Mouse (Mus musculus): ENCODE results near the gene Gm5767. TPM values are rescaled to one million over a fixed set of nuclear protein-coding genes. Genes with fewer than 3 reads are reported as not detected.
"Not testable (repeated sequence)": the region's sequence is repeated elsewhere in the genome, so short reads cannot be mapped to it uniquely, and the experiment has no call there.

Gm5767 gene
- total and polyA plus RNA-seq, 2 experiments from 2014 or later: not detected

DNA sequence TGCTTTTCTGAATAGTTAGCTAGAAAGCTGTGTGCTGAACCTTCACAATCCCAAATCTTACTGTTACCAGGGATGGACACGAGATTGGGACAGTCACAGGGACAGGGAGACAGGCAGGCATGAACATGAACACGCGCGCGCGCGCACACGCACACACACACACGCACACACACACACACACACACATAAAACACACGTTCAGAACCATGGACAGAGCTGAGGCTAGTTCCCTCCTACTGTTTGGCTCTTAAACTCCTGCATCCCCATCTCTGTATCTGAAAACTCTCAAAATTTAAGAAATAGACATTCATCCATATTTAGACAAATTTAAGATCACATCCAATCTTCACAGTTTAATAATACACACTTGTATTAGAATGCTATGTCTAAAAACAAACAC lies 37.2 kb downstream of the Gm5767 start:
- H3K4me1 ChIP-seq (ENCODE audit: insufficient read depth, low read length): 0 out of 2 replicates have a peak, but pooled peaks cover 2% of the 10 kb centered on the region
- no peak overlapping the region for H3K4me3 ChIP-seq (ENCODE audit: low read depth, low read length)
- DNase-seq (ENCODE audit: low spot score) (no peak), ATAC-seq (ENCODE audit: low FRiP score) (no peak)
- H3K27ac ChIP-seq (ENCODE audit: low read depth, low read length): no peak overlapping the region
- no peaks in the 10 kb centered on the region for H3K27me3 ChIP-seq (ENCODE audit: insufficient read depth, low read length)
- 94% methylated on average over 10 of the region's 10 CpGs for WGBS
- H3K9me3 ChIP-seq (ENCODE audit: low read length): no peaks in the 10 kb centered on the region
- no peak for TF ChIP-seq CTCF (IDR thresholded peaks at IDR 0.05)
- H3K36me3 ChIP-seq (ENCODE audit: insufficient read depth, low read length): no peaks in the 10 kb centered on the region
- H3K9ac ChIP-seq (replicated peaks; ENCODE audit: low read length, poor library complexity, severe bottlenecking): no peak overlapping the region
- no peak overlapping the region for H3K4me2 ChIP-seq (ENCODE audit: low read depth, low read length, poor library complexity, severe bottlenecking)

- no peaks in the 10 kb centered on the region for H3K36me3 ChIP-seq (ENCODE audit: insufficient read depth, low read length)
- DNase-seq (ENCODE audit: low spot score): no peak
- H3K4me3 ChIP-seq (ENCODE audit: low read depth, low read length): no peak overlapping the region
- H3K9me3 ChIP-seq (ENCODE audit: low read length): no peaks in the 10 kb centered on the region
- ATAC-seq (ENCODE audit: low FRiP score): no peak
- no peak for TF ChIP-seq CTCF (IDR thresholded peaks at IDR 0.05)
- H3K27me3 ChIP-seq (ENCODE audit: insufficient read depth, low read length): no peaks in the 10 kb centered on the region
- 96% methylated on average over 4 of the region's 4 CpGs for WGBS
- no peak overlapping the region for H3K4me2 ChIP-seq (ENCODE audit: low read depth, low read length, poor library complexity, severe bottlenecking)
- no peak overlapping the region for H3K27ac ChIP-seq (ENCODE audit: low read depth, low read length)
- H3K9ac ChIP-seq (replicated peaks; ENCODE audit: low read length, poor library complexity, severe bottlenecking): no peak overlapping the region
- H3K4me1 ChIP-seq (ENCODE audit: insufficient read depth, low read length): 0 out of 2 replicates have a peak, but pooled peaks cover 2% of the 10 kb centered on the region
These were observed 39.9 kb downstream of the Gm5767 start for GRCm38 (mm10) chr16:8720447-8720846.

GRCm38 (mm10) chr16:8724031-8724430 lies 43.5 kb downstream of the Gm5767 start:
- H3K9ac ChIP-seq (replicated peaks; ENCODE audit: low read length, poor library complexity, severe bottlenecking): no peak overlapping the region
- 0 out of 2 replicates have a peak, but pooled peaks cover 2% of the 10 kb centered on the region for H3K4me1 ChIP-seq (ENCODE audit: insufficient read depth, low read length)
- DNase-seq (ENCODE audit: low spot score): no peak
- no peak overlapping the region for H3K27ac ChIP-seq (ENCODE audit: low read depth, low read length)
- H3K27me3 ChIP-seq (ENCODE audit: insufficient read depth, low read length): no peaks in the 10 kb centered on the region
- TF ChIP-seq CTCF (IDR thresholded peaks at IDR 0.05): no peak
- no peaks in the 10 kb centered on the region for H3K36me3 ChIP-seq (ENCODE audit: insufficient read depth, low read length)
- H3K9me3 ChIP-seq (ENCODE audit: low read length): no peaks in the 10 kb centered on the region
- no peak for ATAC-seq (ENCODE audit: low FRiP score)
- H3K4me2 ChIP-seq (ENCODE audit: low read depth, low read length, poor library complexity, severe bottlenecking): no peak overlapping the region
- WGBS: 84% methylated on average over 3 of the region's 3 CpGs
- no peak overlapping the region for H3K4me3 ChIP-seq (ENCODE audit: low read depth, low read length)

GRCm38 (mm10) chr16:8725807-8726206 lies 45.2 kb downstream of the Gm5767 start:
- Histone ChIP-seq H3K4me3 (ENCODE audit: low read depth, low read length) (no peak overlapping the region), H3K4me1 (ENCODE audit: insufficient read depth, low read length) (no peaks in the 10 kb centered on the region), H3K4me2 (ENCODE audit: low read depth, low read length, poor library complexity, severe bottlenecking) (no peak overlapping the region), H3K27me3 (ENCODE audit: insufficient read depth, low read length) (no peaks in the 10 kb centered on the region), H3K27ac (ENCODE audit: low read depth, low read length) (no peak overlapping the region), H3K9ac (replicated peaks; ENCODE audit: low read length, poor library complexity, severe bottlenecking) (no peak overlapping the region), H3K9me3 (ENCODE audit: low read length) (no peaks in the 10 kb centered on the region), H3K36me3 (ENCODE audit: insufficient read depth, low read length) (no peaks in the 10 kb centered on the region)
- DNase-seq (ENCODE audit: low spot score) (no peak), ATAC-seq (ENCODE audit: low FRiP score) (no peak)
- WGBS: 92% methylated on average over 2 of the region's 2 CpGs
- TF ChIP-seq CTCF (IDR thresholded peaks at IDR 0.05): no peak

DNA sequence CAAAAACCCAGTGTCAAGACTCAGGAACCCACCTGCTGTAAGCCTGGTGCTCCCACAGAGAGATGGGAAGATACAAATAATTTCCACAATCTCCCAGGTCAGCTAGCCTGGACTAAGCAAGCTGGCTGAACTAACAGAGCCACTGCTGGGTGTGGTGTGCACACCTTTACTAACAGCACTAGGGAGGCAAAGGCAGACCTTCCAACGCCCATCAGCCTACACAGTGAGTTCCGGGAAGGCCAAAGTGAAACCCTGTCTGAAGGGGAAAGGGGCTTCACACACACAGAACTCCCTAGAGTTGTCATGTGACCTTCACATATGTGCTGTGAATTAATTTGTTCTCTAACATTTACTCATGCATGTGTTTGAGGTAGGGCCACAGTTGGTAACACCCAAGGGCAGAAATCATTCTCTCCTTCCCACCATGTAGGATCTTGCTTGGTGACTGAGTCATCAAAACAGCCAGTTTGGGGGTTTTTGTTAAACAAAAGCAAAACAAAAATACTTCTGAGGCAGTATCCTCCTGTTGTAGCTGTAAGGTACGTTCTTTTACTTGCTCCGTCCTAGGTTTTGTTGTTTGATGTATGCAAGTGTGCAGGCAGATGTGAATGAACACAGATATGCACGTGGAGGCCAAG lies 47.7 kb downstream of the Gm5767 start:
- ATAC-seq (ENCODE audit: low FRiP score) (no peak), DNase-seq (ENCODE audit: low spot score) (no peak)
- Histone ChIP-seq H3K4me1 (ENCODE audit: insufficient read depth, low read length) (no peaks in the 10 kb centered on the region), H3K4me3 (ENCODE audit: low read depth, low read length) (no peak overlapping the region), H3K36me3 (ENCODE audit: insufficient read depth, low read length) (no peaks in the 10 kb centered on the region), H3K27ac (ENCODE audit: low read depth, low read length) (no peak overlapping the region), H3K9ac (replicated peaks; ENCODE audit: low read length, poor library complexity, severe bottlenecking) (no peak overlapping the region), H3K4me2 (ENCODE audit: low read depth, low read length, poor library complexity, severe bottlenecking) (no peak overlapping the region), H3K9me3 (ENCODE audit: low read length) (no peaks in the 10 kb centered on the region), H3K27me3 (ENCODE audit: insufficient read depth, low read length) (no peaks in the 10 kb centered on the region)
- WGBS: 81% methylated on average over 5 of the region's 5 CpGs
- no peak for TF ChIP-seq CTCF (IDR thresholded peaks at IDR 0.05)

GRCm38 (mm10) chr16:8731630-8732029 lies 51.1 kb downstream of the Gm5767 start:
- Histone ChIP-seq H3K9ac (replicated peaks; ENCODE audit: low read length, poor library complexity, severe bottlenecking) (no peak overlapping the region), H3K4me1 (ENCODE audit: insufficient read depth, low read length) (peaks cover 15% of the 10 kb centered on the region), H3K36me3 (ENCODE audit: insufficient read depth, low read length) (no peaks in the 10 kb centered on the region), H3K9me3 (ENCODE audit: low read length) (no peaks in the 10 kb centered on the region), H3K4me2 (ENCODE audit: low read depth, low read length, poor library complexity, severe bottlenecking) (no peak overlapping the region), H3K4me3 (ENCODE audit: low read depth, low read length) (no peak overlapping the region), H3K27ac (ENCODE audit: low read depth, low read length) (no peak overlapping the region), H3K27me3 (ENCODE audit: insufficient read depth, low read length) (no peaks in the 10 kb centered on the region)
- 88% methylated on average over 7 of the region's 7 CpGs for WGBS
- DNase-seq (ENCODE audit: low spot score) (no peak), ATAC-seq (ENCODE audit: low FRiP score) (no peak)
- no peak for TF ChIP-seq CTCF (IDR thresholded peaks at IDR 0.05)

GRCm38 (mm10) chr16:8732450-8732849 lies 51.9 kb downstream of the Gm5767 start:
- H3K4me2 ChIP-seq (ENCODE audit: low read depth, low read length, poor library complexity, severe bottlenecking); H3K36me3 ChIP-seq (ENCODE audit: insufficient read depth, low read length); ATAC-seq (ENCODE audit: low FRiP score); H3K4me3 ChIP-seq (ENCODE audit: low read depth, low read length); H3K27ac ChIP-seq (ENCODE audit: low read depth, low read length); DNase-seq (ENCODE audit: low spot score); H3K9me3 ChIP-seq (ENCODE audit: low read length); H3K9ac ChIP-seq (replicated peaks; ENCODE audit: low read length, poor library complexity, severe bottlenecking); H3K27me3 ChIP-seq (ENCODE audit: insufficient read depth, low read length): not testable (repeated sequence)
- H3K4me1 ChIP-seq (ENCODE audit: insufficient read depth, low read length): peaks cover 21% of the 10 kb centered on the region
- 89% methylated on average over 3 of the region's 4 CpGs for WGBS
